Mouse (Mus musculus) spleen, postnatal 36 days (tissue): ENCODE data around the gene Myl7.
"Not testable (repeated sequence)": the region's sequence is repeated elsewhere in the genome, so short reads cannot be mapped to it uniquely, and the experiment has no call there.

ENCODE experiments used
- DNase-seq, 2 experiments: peaks; one replicate each; pipeline ENCODE4 v3.0.0; 2022; ENCODE audit warnings: low spot score in 2 of 2, mixed read lengths in 1 of 2

Gene Myl7

DNA sequence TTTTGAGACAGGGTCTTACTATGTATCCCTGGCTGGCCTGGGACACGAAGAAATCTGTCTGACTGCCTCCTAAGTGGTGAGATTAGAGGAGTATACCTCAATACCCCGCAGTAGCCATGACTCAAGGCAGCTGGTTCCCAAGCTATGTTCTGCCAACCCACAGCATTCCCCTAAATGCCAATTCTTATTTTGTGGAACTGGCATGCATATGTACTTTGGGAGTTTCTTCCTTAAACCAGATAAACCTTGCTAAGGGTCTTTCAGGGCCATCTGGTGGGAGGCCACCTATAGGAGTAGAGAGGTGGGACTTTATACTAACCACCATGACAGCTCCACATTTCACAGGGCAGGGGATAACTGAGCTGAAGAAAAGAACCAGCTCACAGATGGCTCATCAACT is 5.3 kb upstream of the Myl7 start:
- DNase-seq = no peak

DNA sequence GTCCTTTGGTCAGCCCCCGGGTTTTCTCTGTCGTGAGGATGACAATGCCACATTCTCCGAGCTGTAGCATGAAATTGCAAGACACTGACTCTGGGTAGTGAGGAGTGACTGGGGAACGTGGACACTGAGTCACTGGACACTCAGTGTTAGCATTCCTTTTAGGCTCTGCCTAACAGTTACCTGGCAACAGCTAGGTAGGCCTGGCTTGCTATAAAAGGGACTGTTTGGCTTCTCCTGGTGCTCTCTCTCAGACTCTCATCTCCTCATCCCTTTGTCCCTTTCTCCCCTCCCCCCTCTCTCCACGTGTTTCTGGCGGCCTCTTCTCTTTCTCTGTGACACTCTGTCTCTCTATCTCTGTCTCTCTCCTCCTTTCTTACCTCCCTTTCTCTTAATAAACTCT is 3.8 kb upstream of the Myl7 start:
- no peak for DNase-seq

- no peak for DNase-seq
These were observed 3.4 kb upstream of the Myl7 start for GRCm38 (mm10) chr11:5901950-5902349.

DNA sequence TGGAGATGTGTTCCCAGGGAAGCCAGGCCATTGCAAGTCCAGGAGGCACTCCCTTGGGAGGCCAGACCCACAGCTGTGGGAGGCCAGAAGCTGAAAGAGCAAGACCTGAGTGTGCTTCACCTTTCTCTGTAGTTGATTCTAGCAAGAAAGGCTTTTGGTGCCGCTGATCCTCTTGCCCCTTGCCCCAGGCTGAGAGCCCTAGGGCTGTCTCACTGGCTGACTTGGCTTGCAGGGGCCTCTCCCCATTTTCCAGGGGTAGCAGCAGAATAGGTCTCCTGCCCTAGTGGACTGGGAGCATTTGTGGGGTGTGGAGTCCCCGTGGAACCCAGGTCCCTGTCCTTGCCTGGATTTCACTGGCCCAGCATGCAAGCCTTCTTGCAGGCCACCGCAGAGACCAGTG is 2.7 kb upstream of the Myl7 start:
- no peak for DNase-seq

- no peak for DNase-seq
These were observed 704 bp upstream of the Myl7 start for GRCm38 (mm10) chr11:5899286-5899685.

DNA sequence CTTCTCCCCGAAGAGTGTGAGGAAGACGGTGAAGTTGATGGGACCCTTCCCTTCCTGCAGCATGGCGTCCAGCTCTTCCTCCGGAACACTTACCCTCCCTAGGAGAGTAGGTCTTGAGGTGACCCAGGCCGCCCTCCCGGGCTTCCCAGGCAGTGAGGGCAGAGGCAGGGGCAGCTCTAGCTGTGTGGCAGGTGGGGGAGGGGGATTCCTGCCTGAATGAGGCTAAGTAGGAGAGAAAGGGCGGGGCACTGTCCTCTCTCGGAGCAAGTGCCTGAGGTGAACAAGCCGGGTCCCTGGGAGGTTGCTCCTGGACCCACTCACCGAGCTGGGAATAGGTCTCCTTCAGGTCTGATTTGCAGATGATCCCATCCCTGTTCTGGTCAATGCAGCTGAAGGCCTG is 743 bp downstream of the Myl7 start:
- no peak for DNase-seq

DNA sequence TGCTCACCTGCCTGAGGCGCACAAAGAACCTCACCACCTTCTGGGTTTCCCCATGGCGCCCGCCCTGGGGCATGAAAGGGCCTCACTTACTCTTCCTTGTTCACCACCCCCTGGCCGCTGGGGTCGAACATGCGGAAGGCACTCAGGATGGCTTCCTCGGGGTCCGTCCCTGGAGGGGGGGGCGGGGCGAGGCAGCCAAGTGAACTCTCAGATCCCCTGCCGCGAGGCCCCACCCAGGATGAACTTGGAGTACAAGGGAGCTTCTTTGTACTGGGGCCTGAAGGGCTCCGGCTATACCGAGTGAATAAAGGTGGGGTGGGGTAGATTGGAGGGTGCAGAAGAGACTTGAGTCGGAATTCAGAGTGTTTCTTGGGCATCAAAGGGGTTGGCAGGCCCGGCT is 1.4 kb downstream of the Myl7 start:
- DNase-seq = no peak

- DNase-seq = no peak
These were observed 4.8 kb downstream of the Myl7 start for GRCm38 (mm10) chr11:5893807-5894206.

DNA sequence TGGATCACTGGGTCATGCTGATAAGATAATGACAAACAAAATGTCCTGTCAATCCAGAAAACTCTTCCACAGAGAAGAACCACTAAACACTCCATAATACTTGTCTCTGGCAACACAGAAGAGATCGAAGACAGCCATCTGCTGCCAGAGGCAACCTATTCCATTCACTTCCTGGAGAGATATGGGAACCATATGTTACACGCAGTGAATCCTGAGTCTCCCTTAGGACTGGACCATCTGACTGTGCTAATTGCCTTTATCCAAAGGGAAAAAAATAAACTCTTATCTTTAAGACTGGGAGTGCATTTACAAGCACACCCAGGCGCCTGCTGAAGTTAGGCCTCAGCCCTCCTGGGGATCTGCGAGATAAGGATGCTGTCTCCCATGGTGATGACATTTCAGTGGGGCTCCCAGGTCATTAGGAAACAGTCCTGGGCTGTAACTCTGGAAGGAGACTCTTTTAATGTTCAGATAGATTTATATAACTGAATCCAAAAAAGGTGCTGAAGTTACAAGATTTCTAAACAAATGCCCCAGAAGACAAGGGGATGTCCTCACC is 5.7 kb downstream of the Myl7 start:
- no peak for DNase-seq

DNA sequence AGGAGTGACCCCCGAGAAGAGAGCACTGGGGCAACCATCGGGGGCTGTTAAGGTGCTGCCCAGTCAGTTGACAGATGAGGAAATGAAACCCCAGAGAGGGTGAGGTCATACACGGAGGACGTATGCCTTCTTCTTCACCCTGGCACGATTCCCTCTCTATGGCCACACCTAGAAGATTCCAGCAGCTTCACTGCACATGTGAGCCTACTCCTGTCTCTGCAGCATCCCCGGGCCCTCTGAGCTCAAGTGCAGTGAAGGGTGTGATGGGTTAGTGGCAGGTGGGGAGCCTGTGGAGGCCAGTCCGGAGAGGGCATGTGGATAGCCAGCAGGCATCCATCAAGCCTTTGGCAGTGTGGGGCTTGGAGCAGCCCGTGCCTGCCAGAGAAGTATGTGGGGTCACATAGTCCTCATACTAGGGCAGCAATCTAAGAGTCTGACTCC is 6.4 kb downstream of the Myl7 start:
- DNase-seq = peak; percentile 41 to 48

DNA sequence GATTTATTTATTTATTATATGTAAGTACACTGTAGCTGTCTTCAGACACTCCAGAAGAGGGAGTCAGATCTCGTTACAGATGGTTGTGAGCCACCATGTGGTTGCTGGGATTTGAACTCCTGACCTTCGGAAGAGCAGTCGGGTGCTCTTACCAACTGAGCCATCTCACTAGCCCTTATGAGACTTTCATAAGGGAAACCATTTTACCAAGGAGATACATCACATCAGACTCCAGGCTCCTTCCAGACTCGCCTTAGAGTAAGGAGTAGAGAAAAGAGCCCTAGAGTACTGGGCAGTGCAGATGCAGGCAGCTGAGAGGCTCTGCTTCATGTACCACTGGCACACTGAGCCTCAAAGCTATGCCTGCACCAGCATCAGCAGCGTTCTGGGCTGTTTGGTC is 10.0 kb downstream of the Myl7 start:
- DNase-seq = not testable (repeated sequence)

DNA sequence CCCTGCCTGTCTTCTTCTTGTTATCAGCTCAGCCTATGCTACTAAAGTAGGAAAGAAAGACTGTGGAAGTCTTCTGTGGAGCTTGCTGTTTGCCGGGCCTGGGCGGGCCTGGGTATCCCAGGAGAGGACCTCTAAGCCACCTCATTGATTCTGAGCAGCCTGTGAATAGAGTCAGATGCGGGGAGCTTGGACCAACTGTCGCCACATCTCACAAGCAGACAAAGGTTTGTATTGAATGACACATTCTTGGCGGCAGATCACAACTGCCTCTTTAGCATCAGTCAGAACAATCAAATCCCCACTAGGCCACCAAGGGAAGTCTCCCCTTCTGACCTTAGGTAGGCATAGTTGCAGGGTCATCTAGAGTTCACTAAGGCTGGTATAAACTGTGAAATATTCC is 11.3 kb downstream of the Myl7 start:
- DNase-seq = no peak

DNA sequence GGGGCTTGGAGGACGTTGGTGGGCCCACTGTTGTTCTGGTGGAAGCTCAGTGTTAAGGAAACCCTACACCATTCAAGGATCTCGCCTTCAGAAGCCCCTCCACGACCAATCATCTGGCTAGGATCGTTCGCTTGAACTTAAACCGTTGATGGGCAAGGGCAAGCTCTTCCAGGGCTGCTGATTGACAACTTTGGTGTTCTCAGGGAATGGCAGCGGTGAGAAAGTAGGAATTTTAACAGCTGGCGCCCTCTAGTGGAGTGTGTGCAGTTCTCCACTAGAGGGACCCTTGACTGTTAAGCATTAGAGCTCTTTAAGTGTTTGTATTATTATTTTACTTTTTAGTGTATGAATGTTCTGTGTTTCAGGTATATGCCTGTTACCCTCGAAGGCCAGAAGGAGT is 12.4 kb downstream of the Myl7 start:
- peak; percentile 28 to 53 for DNase-seq

- DNase-seq = peak; percentile 35 to 52
These were observed 16.1 kb downstream of the Myl7 start for GRCm38 (mm10) chr11:5882518-5882917.

DNA sequence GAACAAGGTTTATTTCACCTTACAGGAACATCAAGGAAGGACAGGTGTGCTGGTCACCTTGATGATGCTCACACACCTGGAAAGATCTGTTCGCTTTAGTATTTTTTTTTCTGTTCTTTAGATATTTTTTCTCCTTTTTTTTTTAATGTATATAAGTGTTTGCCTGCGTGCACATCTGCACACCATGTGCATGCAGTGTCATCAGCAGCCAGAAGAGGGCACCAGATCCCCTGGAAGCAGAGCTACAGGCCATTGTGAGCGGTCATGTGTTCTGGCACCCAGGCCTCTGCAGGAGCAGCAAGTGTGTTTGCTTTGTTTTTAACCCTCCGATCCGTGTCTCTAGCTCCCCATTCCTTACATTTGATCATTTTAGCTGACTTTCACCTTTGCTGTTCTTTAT is 18.7 kb downstream of the Myl7 start:
- DNase-seq = peak; percentile 30 to 39

DNA sequence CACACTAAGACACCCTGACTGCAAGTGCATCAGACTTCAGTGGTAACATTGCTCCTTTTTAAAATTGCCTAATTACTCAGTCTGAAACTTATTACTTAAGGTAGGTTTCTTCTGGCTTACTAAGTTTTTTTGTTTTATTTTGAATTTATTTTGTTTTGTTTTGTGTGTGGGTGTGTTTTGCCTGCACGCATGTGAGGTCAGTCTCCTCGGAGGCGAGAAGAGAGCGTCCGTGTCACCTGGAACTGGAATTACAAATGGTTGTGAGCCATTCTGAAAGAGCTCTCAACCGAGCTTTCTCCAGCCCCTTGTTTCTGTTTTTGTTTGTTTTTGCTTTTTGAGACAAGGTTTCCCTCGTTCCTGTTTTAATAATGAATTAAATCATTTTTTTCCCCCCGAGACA is 19.9 kb downstream of the Myl7 start:
- DNase-seq = no peak

DNA sequence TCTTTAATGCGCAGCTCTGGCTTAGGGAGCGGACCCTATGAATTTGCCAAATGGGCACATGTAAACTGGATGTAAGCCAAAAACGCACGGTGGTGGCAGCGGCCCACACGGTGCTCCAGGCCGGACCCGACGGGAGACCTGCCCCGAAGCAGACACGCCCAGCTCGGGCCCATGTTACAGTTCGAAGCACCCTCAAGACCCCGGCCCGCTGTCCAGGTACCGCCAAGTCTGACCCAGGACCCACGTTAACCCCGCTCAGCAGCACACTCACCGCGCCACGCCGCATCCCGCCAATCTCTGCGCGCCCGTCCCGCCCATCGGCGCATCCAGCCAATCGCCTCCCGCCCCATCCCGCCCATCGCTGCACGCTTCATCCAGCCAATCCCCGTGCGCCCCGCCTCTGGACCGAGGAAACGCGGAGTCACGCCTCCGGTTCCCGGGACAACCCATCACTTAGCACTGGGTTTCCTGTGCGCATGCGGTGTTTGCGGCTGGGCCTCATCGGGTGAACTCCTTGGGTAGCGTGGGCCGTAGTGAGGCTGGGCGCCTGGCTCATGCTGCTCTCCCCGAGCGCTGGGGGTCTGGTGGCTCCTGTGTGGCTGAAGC is 20.6 kb downstream of the Myl7 start, which contains the start of gene Pold2:
Gene Pold2 (minus strand): TSS at position 372 of the 606 bp plus-strand sequence.
- DNase-seq = peak; percentile 98

GRCm38 (mm10) chr11:5877421-5877820 is 21.2 kb downstream of the Myl7 start:
- DNase-seq = no peak

DNA sequence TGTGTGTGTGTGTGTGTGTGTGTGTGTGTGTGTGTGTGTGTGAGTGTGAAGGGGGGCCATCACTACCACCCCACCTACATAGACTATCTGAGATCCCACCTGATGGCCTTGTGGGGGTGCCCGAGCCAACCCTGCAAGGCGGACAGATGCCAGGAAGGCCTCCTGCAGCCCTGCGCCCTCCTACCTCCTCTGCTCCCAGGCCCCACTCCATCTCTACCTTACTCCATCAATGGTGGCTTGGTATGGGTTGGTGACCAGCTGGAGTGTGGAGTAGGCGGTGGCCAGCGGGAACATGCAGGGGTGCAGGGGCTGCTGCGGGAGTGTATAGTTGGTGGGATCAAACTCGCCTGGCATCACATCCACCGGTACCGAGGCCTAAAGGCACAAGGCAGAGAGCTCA is 25.4 kb downstream of the Myl7 start:
- no peak for DNase-seq

DNA sequence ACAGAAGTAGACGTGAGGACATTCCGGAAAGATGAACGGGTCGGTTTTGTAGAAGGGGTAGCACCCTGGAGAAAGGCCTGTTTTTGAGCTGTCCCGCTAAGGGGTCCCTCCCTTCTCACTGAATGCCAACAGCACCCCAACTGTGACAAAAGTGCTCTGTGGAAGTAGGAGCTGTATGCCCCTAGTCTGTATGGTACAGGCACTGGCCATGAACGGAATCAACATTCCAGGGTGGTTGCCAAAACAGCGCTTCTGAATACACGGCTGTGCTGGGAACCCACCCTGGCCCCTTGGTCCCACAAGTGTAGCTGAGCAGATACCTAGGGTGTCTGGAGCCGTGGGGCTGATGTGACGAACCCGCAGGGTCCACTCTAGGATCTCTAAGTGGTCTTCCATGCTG is 25.9 kb downstream of the Myl7 start:
- no peak for DNase-seq

- no peak for DNase-seq
These were observed 28.5 kb downstream of the Myl7 start for GRCm38 (mm10) chr11:5870069-5870468.

GRCm38 (mm10) chr11:5869331-5869730 is 29.3 kb downstream of the Myl7 start:
- DNase-seq = no peak

DNA sequence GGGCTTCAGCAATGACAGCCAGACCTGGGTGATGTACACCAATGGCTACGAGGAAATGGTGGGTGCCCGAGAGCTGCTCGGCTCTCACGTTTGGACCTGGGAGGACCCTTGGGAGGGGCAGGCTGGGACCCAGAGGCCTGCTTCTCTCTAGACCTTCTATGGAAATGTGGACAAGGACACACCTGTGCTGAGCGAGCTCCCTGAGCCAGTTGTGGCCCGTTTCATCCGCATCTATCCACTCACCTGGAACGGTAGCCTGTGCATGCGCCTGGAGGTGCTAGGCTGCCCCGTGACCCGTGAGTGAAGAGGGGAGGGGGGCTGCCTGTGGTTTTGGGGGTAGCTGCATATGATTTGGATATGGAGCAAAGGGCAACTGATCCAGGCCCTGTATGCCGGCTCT is 30.3 kb downstream of the Myl7 start:
- no peak for DNase-seq

DNA sequence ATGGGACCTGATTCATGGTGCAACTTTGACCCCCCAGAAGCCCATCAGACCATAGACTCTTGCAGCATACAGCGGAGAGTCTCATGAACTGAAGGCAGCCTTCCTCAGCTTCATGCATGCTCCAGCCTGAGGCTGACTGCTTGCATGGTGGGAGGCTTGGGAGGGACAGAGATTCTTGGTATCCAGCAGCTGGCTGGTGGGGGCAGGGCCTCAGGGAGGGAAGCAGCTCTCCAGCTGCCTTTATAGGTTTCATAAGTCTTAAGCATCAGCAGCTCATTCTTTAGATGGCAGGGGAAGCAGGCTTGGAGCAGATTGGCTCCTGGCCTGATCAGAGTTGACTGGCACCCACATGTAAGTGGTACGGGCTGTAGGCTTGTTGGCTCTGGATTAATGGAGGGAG is 31.4 kb downstream of the Myl7 start:
- DNase-seq = no peak
